Mouse (Mus musculus) ovary, postnatal 36 days (tissue): ENCODE results near the gene Anks6.

ENCODE experiments used
- DNase-seq: peaks from one replicate; pipeline ENCODE4 v3.0.0; 2022; ENCODE audit warnings: low spot score, mixed read lengths

Gene Anks6

DNA sequence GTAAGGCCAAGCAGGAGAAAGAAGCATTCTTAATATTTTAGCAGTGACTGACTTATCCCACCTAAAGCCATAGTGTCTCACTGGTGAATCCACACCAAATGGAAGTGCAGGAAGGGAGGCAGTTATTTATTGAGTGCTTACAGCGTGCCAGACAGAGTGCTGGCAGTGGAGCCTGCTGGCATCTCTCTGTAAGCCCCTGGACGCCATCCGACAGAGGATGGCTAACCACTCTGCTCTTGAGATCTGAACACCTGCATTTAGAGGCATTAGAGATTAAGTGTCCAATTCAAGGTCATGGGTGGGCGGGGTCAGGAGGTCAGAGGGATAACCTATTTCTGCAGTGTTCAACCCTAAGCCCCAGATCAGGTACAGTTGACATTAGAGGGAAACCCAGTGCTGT, 68.4 kb downstream of the Anks6 start:
- no peak for DNase-seq

GRCm38 (mm10) chr4:46988257-46988656, 69.0 kb downstream of the Anks6 start:
- DNase-seq, result no peak

GRCm38 (mm10) chr4:46987809-46988208, 69.4 kb downstream of the Anks6 start:
- no peak for DNase-seq

DNA sequence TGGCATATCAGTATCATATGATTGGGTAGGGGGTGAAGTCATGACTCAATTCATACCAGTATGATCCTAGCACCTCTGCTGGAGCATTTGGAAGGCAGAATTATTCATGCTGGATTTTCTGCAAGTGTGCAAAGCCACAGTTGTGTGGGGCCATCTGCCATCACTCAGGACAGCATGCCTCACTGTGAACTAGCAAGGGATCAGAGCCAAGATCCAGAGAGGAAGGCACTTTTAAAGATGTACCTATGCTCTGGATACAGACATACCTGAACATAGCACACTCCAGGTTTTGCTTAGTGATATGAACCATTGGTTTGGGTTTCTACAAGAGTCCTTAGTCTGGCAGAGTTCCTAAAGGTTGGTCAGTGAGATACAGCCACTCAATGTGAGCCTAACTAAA, 71.2 kb downstream of the Anks6 start:
- DNase-seq, result no peak

DNA sequence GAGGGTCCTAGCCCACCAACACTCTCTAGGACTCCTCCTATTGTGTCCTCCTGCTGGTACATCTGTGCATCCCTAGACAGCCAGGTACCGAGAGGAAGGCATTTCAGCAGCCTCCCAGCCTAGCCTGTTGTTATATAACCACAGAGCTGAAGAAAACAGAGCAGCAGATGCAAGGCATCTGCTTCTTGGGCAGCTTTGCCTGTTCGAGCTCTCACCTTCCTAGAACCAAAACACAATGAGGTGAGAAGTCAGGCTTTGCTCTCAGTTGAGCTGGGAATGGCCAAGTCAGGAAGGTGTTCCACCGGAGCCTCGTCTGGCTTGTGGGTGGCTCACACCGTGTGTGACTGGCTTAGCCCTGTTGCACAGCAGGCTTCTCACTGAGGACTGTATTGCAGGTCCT, 74.3 kb downstream of the Anks6 start:
- DNase-seq, result no peak

DNA sequence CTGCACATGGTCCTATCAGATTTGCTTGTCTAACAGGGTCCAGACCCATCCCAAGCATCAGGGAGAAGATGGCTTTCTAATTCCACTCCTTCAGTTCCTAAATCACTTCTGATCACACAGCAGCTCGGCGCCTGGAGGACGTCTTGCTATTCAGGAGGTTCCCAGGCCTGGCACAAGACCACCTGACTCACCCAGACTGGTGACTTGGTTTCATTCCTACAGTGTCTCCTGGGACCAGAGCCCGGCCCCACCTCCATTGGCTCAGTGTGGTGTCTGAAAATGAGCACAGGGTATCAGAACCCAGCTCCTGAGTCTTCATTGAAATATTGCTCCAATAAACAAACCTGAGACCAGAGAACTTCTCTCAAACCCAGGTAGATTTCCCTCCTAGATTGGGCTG, 75.1 kb downstream of the Anks6 start:
- no peak for DNase-seq

- no peak for DNase-seq
These were observed 78.9 kb downstream of the Anks6 start for GRCm38 (mm10) chr4:46978371-46978770.

DNA sequence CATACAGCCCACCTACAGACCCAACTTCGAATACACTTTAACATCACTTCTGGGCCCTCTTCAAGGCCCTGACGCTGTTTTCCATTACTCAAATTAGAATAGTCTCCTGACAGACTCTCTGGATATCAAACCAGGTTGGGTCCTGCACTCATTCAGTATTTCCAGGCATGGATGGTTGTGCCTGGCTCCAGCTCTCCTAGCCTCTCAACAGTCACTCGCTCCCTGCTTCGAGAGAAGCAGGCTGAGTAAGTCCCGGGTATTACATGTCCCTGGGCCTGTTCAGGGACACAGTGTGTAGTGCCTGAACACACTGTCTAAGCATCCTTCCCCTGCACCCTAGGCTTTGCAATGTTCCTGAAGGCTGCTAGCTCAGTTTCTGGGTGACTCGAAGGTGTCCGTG, 80.1 kb downstream of the Anks6 start:
- DNase-seq, result no peak

- DNase-seq, result no peak
These were observed 80.6 kb downstream of the Anks6 start for GRCm38 (mm10) chr4:46976671-46977071.

- no peak for DNase-seq
These were observed 83.9 kb downstream of the Anks6 start for GRCm38 (mm10) chr4:46973322-46973721.

DNA sequence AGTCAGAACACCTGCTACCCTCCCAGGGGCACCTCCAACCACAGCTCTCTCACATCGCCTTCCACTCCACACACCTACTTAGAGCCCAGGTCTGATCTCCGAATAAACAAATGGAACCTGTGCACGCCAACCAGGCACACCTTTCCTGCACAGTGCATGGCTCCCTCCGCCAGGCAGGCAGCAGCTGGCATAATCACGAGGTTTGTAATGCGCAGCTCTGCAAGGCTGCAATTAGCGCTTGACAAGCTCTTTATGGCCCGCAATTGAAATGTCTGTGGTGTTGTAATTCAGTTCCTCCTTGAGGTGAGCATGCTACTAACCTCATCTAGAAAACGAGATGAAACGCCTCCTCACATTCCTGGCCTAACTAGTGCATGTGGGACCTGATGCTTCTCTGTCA, 89.2 kb downstream of the Anks6 start:
- no peak for DNase-seq

GRCm38 (mm10) chr4:46966551-46966950, 90.7 kb downstream of the Anks6 start:
- no peak for DNase-seq
